Mouse (Mus musculus): ENCODE measurements at regions not wholly inside any gene's neighbourhood (a gene's known extent, or its start where the extent isn't known, plus 50 kb on each side); places are given as distances from the start of the nearest gene placed in this dataset.

DNA sequence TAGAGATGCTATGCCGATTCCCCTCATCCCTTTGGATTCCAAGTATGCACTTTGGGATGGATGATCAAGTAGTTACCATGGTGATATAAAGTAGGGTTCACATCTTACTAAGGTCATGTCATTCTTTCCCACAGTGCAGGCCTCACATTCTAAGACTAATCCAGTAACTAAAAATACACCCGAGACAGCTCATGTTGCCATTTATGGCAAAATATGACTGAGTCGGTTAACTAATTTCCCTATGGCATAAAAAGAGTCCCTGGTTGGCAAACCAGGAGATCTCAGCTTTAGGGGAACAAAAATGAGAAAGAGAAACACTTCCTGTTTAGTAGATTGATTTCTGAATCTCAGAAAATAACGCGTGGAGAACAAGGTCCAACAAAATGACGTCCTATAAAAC, 190.7 kb downstream of the Parm1 start:
- in situ Hi-C loops (cut with MboI, MseI): no loop called here

GRCm38 (mm10) chr5:91697075-91697474, 179.7 kb downstream of the Parm1 start:
- in situ Hi-C loops (cut with MboI, MseI): no loop called here

- in situ Hi-C loops (cut with MboI, MseI): no loop called here
These were observed 179.1 kb downstream of the Parm1 start for GRCm38 (mm10) chr5:91696532-91696931.

GRCm38 (mm10) chr5:91695632-91696031, 178.2 kb downstream of the Parm1 start:
- in situ Hi-C loops (cut with MboI, MseI): no loop called here

- in situ Hi-C loops (cut with MboI, MseI): no loop called here
These were observed 175.9 kb downstream of the Parm1 start for GRCm38 (mm10) chr5:91693277-91693676.

- in situ Hi-C loops (cut with MboI, MseI): no loop called here
These were observed 174.9 kb downstream of the Parm1 start for GRCm38 (mm10) chr5:91692292-91692691.

GRCm38 (mm10) chr5:91678727-91679126, 161.3 kb downstream of the Parm1 start:
- in situ Hi-C loops (cut with MboI, MseI): no loop called here

Measured in T-helper 1 cell (primary cell).